Mouse (Mus musculus) ES-E14 (cell line): Measurements from ENCODE around the gene Hist1h3g. TPM values are rescaled to one million over a fixed set of nuclear protein-coding genes. Genes with fewer than 3 reads are reported as not detected.
"Not testable (repeated sequence)": the region's sequence is repeated elsewhere in the genome, so short reads cannot be mapped to it uniquely, and the experiment has no call there.

Experiments used
- DNase-seq: peaks from one replicate; pipeline ENCODE4 v3.0.0-alpha.2; 2013; ENCODE audit warnings: low read depth, low spot score
- H3K27ac ChIP-seq: 2 replicates; pipeline ENCODE4 v1.5.1; 2012; ENCODE audit warnings: low read depth, mild to moderate bottlenecking, low read length, moderate library complexity, mixed read lengths; ENCODE audit not compliant: poor library complexity, insufficient read depth, severe bottlenecking
- H3K36me3 ChIP-seq: 2 replicates; pipeline ENCODE4 v1.6.1; 2012; ENCODE audit warnings: mild to moderate bottlenecking, low read length, moderate library complexity, mixed read lengths; ENCODE audit not compliant: control insufficient read depth, poor library complexity, insufficient read depth, severe bottlenecking
- H3K4me1 ChIP-seq, 2 experiments: fragments of 150-350 bp in 1 of 2; sonication (generic) in 1 of 2; 2 replicates each; pipeline ENCODE4 v1.6.1; 2012; ENCODE audit warnings: low read length in 2 of 2, mild to moderate bottlenecking in 1 of 2, mixed read lengths in 1 of 2; ENCODE audit not compliant: control insufficient read depth in 2 of 2, insufficient read depth in 2 of 2, poor library complexity in 1 of 2
- H3K4me3 ChIP-seq, 2 experiments: fragments of 150-350 bp in 1 of 2; sonication (generic) in 1 of 2; 2 replicates each; pipeline ENCODE4 v1.5.1; 2012; ENCODE audit warnings: low read length in 2 of 2, low read depth in 1 of 2, mild to moderate bottlenecking in 1 of 2, mixed read lengths in 1 of 2; ENCODE audit not compliant: insufficient read depth in 1 of 2, poor library complexity in 1 of 2, severe bottlenecking in 1 of 2
- H3K9ac ChIP-seq: 2 replicates; pipeline ENCODE4 v1.6.1; 2012; ENCODE audit warnings: low read depth, mild to moderate bottlenecking, low read length, mixed read lengths; ENCODE audit not compliant: poor library complexity, insufficient read depth, severe bottlenecking
- H3K9me3 ChIP-seq: fragments of 150-350 bp; sonication (generic); 2 replicates; pipeline ENCODE4 v1.6.1; 2012; ENCODE audit warnings: low read depth, mild to moderate bottlenecking, low read length; ENCODE audit not compliant: control insufficient read depth, insufficient read depth
- CHD2 ChIP-seq: IDR thresholded peaks from 2 replicates; pipeline ENCODE4 v1.6.1; 2014; ENCODE audit warnings: mild to moderate bottlenecking, low read depth, low read length, inconsistent platforms
- HCFC1 ChIP-seq: IDR thresholded peaks from 2 replicates; pipeline ENCODE4 v1.6.1; 2012; ENCODE audit warnings: low read length, inconsistent platforms, borderline replicate concordance; ENCODE audit not compliant: insufficient read depth
- MAFK ChIP-seq: IDR thresholded peaks from 2 replicates; pipeline ENCODE4 v1.6.1; 2014; ENCODE audit warnings: mild to moderate bottlenecking, low read depth, low read length, inconsistent platforms; ENCODE audit not compliant: insufficient read depth
- ZC3H11A ChIP-seq: IDR thresholded peaks from 2 replicates; pipeline ENCODE4 v1.6.1; 2012; ENCODE audit warnings: low read depth, mild to moderate bottlenecking, inconsistent platforms, low read length, borderline replicate concordance
- ZNF384 ChIP-seq: IDR thresholded peaks from 2 replicates; pipeline ENCODE4 v1.6.1; 2012; ENCODE audit warnings: low read depth, low read length, inconsistent platforms
- in situ Hi-C, 2 experiments: fragments of 600-800 bp; cut with MboI; formaldehyde crosslinking; loops; one replicate each; pipeline ENCODE4 v1.15.1; 2025; ENCODE audit warnings: low sequenced_read_pairs in 2 of 2, inconsistent platforms in 1 of 2; ENCODE audit not compliant: unreplicated experiment in 2 of 2
- total RNA-seq: library from RNA; depleted of rRNA; stranded (reverse); fragments of 300-350 nt; gene quantifications from 2 replicates; pipeline ENCODE4 v1.2.3, GENCODE M21; 2012

Gene Hist1h3g
- total RNA-seq, 1 experiment = 621 TPM

- in situ Hi-C loops = loop anchor here in 1 of 2 experiments (25.0 kb wide), 1 partner anchor 1494 kb away; the partner anchor contains the start of genes Hist1h2ag, Hist1h2ah, Hist1h2bj and Hist1h2bk
- no peaks in the 10 kb centered on the region for H3K36me3 ChIP-seq
- peak; percentile 96 for DNase-seq
- H3K9me3 ChIP-seq = no peaks in the 10 kb centered on the region
- H3K27ac ChIP-seq = peak within 1 kb of the TSS; percentile 93
- peak within 1 kb of the TSS; percentile 67 to 83 for H3K4me3 ChIP-seq
- TF ChIP-seq ZC3H11A = no peak
- no peak for TF ChIP-seq ZNF384
- no peak for TF ChIP-seq CHD2
- no peak for TF ChIP-seq MAFK
- no peak for TF ChIP-seq HCFC1
- peaks cover 0 to 2% of the 10 kb centered on the region in 2 experiments; a peak in 1 of 4 replicates for H3K4me1 ChIP-seq
- H3K9ac ChIP-seq = peak within 1 kb of the TSS; percentile 78
Observed at GRCm38 (mm10) chr13:23530901-23531875, 4.0 kb upstream of the Hist1h3g start, which contains the start of gene Hist1h4h. TSS of gene Hist1h4h (plus strand) at chr13:23531050.

DNA sequence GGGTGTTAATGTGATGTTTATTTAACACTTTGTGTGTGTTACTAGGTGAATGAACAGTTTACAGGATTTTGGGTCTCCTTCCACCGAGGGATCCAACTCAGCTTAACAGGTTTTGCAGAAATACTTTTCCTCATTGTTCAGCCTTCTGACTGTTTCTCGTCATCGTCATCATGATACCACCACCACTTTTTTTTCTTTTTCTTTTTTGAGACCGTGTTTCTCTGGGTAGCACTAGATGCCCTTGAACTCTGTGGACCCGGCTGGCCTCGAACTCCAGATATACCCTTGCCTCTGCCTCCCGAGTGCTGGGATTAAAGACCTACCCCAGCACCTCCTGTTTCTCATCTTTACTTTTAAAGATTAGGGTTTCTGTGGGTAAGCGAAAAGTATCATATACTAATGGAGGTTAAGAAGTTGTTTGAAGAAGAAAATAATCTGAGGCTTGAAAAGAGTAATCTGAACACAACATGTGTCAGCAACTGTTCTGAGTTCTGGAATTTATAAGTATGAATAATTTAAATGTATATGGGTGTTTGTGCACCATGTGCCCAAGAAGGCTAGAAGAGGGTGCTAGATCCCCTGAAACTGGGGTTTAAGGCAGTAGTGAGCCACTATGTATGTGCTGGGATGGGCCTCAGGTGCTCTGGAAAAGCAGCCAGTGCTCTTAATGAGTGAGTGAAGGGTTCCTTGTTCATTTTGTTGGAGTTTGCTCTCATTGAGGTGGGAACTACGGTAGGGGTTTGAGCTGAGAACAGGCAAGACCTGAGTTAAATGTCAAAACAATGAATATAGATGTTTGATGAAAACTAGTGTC is 2.8 kb upstream of the Hist1h3g start:
- no peak for DNase-seq
- in situ Hi-C loops = loop anchor here in 1 of 2 experiments (25.0 kb wide), 1 partner anchor 1495 kb away; the partner anchor contains the start of genes Hist1h2ag, Hist1h2ah, Hist1h2bj and Hist1h2bk
- Histone ChIP-seq H3K4me3 (peak overlapping the region; percentile 43 to 83), H3K9me3 (no peaks in the 10 kb centered on the region), H3K4me1 (peaks cover 0 to 2% of the 10 kb centered on the region in 2 experiments; a peak in 1 of 4 replicates), H3K27ac (peak overlapping the region; percentile 93; the same call in 1 of the 2 replicates), H3K36me3 (no peaks in the 10 kb centered on the region), H3K9ac (peak overlapping the region; percentile 82; the same call in 1 of the 2 replicates)
- TF ChIP-seq MAFK (no peak), ZC3H11A (no peak), CHD2 (no peak), ZNF384 (no peak), HCFC1 (no peak)

DNA sequence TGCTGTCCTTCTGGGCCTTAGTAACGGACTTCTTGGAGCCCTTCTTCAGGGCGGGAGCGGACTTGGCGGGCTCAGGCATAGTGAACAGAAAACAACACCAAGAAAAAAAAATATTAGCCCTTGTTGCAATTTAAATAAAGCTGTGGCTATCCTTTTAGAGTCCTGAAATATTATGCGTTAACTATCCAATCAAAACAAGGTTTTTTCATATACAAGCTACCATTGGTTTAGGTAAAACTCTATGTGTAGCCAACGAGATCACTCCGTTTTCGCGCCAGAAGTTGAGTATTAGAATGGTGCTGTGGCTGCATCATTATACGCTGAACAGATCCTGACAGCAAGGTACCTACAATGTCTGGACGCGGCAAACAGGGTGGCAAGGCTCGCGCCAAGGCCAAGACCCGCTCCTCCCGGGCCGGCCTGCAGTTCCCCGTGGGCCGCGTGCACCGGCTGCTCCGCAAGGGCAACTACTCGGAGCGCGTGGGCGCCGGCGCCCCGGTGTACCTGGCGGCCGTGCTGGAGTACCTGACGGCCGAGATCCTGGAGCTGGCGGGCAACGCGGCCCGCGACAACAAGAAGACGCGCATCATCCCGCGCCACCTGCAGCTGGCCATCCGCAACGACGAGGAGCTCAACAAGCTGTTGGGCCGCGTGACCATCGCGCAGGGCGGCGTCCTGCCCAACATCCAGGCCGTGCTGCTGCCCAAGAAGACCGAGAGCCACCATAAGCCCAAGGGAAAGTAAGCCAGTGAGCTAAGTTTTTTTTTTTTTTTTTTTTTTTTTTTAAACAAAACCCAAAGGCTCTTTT is 1.5 kb upstream of the Hist1h3g start, which contains the start of gene Hist1h2af:
Hist1h2af (plus strand) TSS at position 347 of the 808 bp plus-strand sequence.
- in situ Hi-C loops = loop anchor here in 1 of 2 experiments (25.0 kb wide), 1 partner anchor 1496 kb away; the partner anchor contains the start of genes Hist1h2ag, Hist1h2ah, Hist1h2bj and Hist1h2bk
- H3K9ac ChIP-seq = peak within 1 kb of the TSS; percentile 85
- not testable (repeated sequence) for H3K4me1 ChIP-seq

More for the DNA sequence above, 1.5 kb upstream of the Hist1h3g start, which contains the start of gene Hist1h2af:
- H3K36me3 ChIP-seq, H3K9me3 ChIP-seq, DNase-seq: not testable (repeated sequence)
- Histone ChIP-seq H3K4me3 (peak within 1 kb of the TSS; percentile 72 to 83), H3K27ac (peak within 1 kb of the TSS; percentile 93)
